Mouse (Mus musculus): ENCODE results near the gene Lin7a.
"Not testable (repeated sequence)": the region's sequence is repeated elsewhere in the genome, so short reads cannot be mapped to it uniquely, and the experiment has no call there.

The Lin7a gene

DNA sequence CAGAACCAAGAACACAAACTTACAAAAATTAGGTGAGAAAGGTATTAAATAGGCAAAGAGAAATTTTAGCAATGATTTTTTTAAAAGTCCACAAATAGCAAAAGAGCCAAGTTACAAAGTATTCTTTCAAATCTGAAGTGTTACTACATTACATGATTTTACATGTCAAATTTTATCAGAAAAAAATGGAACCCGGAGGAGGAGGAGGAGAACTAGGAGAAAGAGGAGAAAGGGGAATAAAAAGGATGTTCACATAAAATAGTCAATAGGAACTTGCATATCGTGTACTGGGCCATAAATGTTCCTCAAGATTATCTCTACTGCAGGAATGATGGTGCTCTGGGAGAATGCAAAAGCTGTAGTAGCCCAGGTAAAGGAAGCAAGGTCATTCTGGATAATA lies 34.4 kb upstream of the Lin7a start:
- DNase-seq (ENCODE audit: low spot score in 2 of 2), result no peak

DNA sequence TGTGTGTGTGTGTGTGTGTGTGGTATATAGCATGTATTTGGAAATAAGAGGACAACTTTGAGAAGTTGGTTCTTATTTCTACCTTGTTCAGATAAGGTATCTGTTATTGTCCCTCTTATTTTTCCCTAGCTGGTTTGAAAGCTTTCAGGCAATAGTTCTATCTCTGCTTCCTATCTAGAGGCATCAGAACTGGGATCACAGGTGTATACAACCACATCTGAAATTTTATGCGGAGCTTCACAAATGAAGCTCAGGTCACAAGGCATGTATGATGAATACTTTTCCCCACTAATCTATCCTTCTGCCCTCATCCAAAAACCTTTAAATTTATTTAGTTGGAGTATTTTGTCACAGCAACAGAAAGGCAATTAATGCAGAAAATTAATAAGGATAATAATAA lies 33.8 kb upstream of the Lin7a start:
- DNase-seq (ENCODE audit: low spot score in 2 of 2), result no peak

GRCm38 (mm10) chr10:107238151-107238860 lies 33.2 kb upstream of the Lin7a start:
- DNase-seq (ENCODE audit: low spot score in 2 of 2), result no peak

- no peak for DNase-seq (ENCODE audit: low spot score in 2 of 2)
These were observed 32.5 kb upstream of the Lin7a start for GRCm38 (mm10) chr10:107238861-107239435.

DNA sequence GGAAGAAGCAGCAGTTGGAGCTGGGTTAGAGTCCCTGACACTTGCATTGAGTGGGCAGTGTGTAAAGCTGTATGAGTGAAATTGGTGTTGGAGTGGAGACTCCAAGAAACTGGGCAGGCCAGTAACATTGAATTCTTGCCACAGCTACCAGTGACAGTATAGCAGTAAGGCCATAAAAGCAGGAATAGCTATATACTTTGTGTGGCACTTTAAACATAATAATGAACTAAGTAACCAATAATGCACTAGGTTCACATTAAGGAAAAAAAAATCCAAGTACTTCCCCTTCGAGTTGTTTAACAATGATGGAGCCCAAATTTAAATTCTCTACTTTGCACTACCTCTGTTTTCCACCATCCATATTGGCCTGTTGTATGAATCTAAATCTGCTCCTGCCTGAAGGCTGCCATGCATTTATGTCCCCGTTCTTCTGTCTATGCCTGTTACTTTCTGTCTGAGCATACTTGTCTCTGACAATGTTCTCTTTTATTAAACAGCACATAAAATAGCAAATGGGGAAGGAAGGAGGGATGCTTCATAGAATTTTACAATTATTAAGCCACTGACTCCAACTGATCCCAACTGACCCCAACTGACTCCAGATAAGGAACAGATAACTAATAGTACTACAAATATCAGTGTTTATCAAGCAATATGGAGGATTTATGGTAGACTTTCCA lies 31.7 kb upstream of the Lin7a start:
- no peak for DNase-seq (ENCODE audit: low spot score in 2 of 2)

- DNase-seq (ENCODE audit: low spot score in 2 of 2), result no peak
These were observed 31.0 kb upstream of the Lin7a start for GRCm38 (mm10) chr10:107240446-107240845.

GRCm38 (mm10) chr10:107240986-107241385 lies 30.5 kb upstream of the Lin7a start:
- DNase-seq (ENCODE audit: low spot score in 2 of 2), result no peak

DNA sequence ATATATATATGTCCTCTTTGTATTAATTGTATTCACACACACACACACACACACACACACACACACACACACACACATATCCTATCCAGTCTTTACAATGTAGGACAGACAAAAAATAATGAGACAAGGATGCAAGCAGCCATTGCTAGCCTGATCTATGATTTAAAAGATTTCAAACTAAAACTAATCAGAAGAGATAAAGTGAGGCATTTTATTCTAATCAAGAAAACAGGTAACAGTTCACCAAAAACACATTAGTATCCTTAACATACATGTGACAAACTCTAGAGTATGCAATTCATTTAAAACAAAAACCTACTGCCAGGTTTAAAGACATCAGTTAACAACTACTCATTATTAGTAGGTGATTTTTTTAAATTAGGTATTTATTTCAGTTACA lies 30.1 kb upstream of the Lin7a start:
- no peak for DNase-seq (ENCODE audit: low spot score in 2 of 2)

DNA sequence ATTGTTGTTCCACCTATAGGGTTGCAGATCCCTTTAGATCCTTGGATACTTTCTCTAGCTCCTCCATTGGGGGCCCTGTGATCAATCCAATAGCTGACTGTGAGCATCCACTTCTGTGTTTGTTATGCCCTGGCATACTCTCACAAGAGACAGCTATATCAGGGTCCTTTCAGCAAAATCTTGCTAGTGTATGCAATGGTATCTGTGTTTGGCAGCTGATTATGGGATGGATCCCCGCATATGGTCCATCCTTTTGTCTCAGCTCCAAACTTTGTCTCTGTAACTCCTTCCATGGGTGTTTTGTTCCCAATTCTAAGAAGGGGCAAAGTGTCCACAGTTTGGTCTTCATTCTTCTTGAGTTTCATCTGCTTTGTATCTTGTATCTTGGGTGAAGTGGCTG lies 29.5 kb upstream of the Lin7a start:
- DNase-seq (ENCODE audit: low spot score in 2 of 2), result not testable (repeated sequence)

GRCm38 (mm10) chr10:107242696-107243400 lies 28.6 kb upstream of the Lin7a start:
- no peak for DNase-seq (ENCODE audit: low spot score in 2 of 2)

DNA sequence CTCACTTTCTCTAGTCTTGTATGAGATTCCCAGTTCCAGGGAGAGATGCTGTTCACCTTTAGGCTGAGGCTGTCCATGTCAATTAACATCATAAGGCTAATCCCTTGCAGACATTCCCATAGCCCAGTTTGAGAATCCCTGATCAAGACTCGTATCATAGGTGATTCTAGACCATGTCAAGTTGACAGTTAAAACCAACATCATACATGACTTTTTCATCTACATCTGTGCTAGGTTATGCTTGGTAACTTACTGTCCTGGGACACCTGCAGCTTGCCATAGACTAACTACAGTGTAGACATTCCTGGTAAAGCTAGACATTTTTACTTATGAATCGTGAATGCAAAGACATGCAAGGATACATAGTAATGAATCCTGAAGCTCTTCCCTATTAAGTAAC lies 27.3 kb upstream of the Lin7a start:
- no peak for DNase-seq (ENCODE audit: low spot score in 2 of 2)

DNA sequence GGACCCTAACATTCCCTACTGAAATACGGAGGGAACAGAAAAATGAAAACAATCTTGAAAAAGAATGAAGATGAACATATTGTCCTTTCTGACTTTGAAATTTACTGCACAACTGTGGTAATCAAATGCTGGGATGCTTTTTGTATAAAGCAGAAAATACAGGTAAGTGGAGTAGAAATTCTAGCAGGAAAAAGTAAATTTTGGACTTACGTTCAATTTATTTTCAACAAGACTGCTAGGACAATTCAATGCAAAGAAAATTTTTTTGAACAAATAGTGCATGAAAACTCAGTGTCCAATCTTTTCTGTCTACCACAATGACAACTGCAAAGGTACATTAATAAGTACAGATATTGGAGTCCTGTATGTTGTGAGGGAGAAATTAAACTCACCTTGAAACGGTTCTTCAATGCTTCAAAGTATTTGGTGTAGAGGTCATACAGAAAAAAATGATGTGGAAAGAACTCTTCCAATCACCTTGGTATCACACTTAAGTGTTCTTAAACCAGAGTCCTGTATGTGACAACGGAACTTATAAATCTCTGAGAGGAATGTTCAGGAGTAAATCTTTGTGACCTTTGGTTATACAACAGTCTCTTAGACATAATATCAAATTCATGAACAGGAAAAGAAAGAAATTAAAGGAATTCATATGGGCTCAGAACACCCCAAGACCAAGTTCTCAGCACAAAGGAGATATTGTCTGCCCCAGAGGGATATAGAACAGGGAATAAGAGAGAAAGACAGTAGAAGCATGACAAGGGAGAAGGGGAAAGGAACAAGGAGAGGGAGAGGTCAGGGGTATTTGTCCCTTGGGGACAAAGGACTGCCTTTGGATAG lies 26.6 kb upstream of the Lin7a start:
- no peak for DNase-seq (ENCODE audit: low spot score in 2 of 2)

GRCm38 (mm10) chr10:107245531-107245840 lies 26.0 kb upstream of the Lin7a start:
- DNase-seq (ENCODE audit: low spot score in 2 of 2), result no peak

DNA sequence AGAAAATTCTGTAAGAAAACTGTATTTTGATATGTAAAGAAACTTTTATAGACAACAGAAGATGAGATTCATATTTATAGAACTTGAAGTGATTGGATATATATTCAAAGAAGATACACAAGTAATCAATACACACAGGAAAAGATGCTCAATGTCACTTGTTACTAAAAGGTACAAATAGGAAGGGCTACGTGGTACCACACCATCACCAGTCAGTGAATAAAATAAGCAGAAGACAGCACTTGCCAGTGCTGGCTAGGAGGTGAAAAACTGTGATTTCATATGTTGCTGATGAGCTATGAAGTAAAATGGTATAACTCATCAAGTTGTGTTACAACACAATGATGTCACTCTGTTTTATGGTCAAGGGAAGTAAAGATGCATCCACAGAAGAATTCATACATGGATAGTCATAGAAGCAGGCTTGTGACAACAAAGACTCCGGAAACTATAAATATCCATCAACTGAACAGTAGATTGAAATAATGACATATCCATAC lies 25.5 kb upstream of the Lin7a start:
- DNase-seq (ENCODE audit: low spot score in 2 of 2), result no peak

- DNase-seq (ENCODE audit: low spot score in 2 of 2), result no peak
These were observed 24.4 kb upstream of the Lin7a start for GRCm38 (mm10) chr10:107247001-107247670.

DNA sequence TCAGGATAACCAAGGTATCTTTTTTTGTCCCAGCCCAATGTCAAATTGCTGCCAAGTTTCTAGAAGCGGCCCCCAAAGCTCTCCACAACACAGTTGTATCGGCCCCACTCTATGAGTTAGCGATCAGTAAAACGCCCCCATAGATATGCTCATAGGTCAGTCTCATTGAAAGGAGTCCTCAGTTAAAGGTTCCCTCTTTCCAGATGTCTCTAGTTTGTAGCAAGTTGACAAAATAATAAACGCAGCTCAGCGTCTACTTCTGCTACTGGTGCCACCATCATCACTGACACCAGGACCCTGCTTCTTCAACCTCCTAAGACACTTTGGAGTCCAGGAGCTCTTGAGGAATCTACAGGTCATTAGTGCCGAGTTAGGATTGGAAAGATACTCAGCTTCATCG lies 23.0 kb upstream of the Lin7a start:
- no peak for DNase-seq (ENCODE audit: low spot score in 2 of 2)

DNA sequence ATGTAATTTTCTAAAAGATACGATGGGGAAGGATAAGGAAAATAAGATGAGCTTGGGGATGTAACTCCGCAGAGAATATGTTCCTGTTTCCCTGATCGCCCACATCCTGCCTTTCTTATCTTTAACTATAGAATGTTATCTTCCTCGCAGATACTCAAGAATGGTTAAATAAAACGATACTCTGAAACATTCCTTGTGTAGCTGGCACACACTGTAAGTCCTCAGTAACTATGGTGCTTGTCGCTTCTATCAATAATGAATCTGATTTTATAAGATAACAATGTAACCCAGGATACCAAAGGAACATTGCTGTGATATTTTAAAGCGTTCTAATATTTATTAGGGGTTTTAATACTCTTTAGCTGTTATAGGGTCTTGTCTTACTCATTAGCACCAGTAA lies 22.4 kb upstream of the Lin7a start:
- no peak for DNase-seq (ENCODE audit: low spot score in 2 of 2)

- no peak for DNase-seq (ENCODE audit: low spot score in 2 of 2)
These were observed 21.8 kb upstream of the Lin7a start for GRCm38 (mm10) chr10:107249606-107250186.

GRCm38 (mm10) chr10:107250346-107251210 lies 20.9 kb upstream of the Lin7a start:
- DNase-seq (ENCODE audit: low spot score in 2 of 2), result no peak

DNA sequence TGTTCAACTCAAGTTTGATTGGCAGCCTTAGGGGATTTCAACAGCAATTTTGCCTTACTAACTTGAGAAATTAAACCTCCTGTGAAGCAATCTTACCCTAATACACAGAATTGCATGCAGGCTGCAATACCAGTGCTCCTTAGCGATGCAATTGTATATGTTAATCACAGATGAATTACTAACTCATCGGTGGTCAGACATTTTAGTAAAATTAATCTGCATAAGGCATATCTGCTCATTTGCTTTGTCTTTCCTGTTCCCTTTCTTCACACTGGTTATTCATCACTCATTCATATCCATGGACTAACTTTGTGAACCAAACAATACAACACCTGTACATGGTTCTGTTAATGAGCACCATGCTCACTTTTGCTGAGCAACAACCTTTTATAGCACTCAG lies 20.2 kb upstream of the Lin7a start:
- no peak for DNase-seq (ENCODE audit: low spot score in 2 of 2)

Measured in spleen, postnatal 36 days (tissue).